Mouse (Mus musculus) thymus, adult 2 months (tissue): ENCODE data around the gene Casp7.

Source experiments
- CTCF ChIP-seq: fragments of 200-500 bp; IDR thresholded peaks from 2 replicates; pipeline ENCODE4 v1.5.1; 2012; ENCODE audit warnings: mild to moderate bottlenecking, control low read depth, low read length, moderate library complexity, borderline replicate concordance; ENCODE audit not compliant: control insufficient read depth, poor library complexity, insufficient read depth; ENCODE audit errors: extremely low read depth
- POLR2A ChIP-seq: fragments of 200-500 bp; IDR thresholded peaks from 2 replicates; pipeline ENCODE4 v1.6.1; 2012; ENCODE audit warnings: mild to moderate bottlenecking, low read length, control low read depth, moderate library complexity; ENCODE audit not compliant: control insufficient read depth, poor library complexity, insufficient read depth; ENCODE audit errors: extremely low read depth

GRCm38 (mm10) chr19:56474869-56475550 is 78.1 kb downstream of the Casp7 start:
- TF ChIP-seq POLR2A (no peak), CTCF (no peak)
